In the genomic region with DNA sequence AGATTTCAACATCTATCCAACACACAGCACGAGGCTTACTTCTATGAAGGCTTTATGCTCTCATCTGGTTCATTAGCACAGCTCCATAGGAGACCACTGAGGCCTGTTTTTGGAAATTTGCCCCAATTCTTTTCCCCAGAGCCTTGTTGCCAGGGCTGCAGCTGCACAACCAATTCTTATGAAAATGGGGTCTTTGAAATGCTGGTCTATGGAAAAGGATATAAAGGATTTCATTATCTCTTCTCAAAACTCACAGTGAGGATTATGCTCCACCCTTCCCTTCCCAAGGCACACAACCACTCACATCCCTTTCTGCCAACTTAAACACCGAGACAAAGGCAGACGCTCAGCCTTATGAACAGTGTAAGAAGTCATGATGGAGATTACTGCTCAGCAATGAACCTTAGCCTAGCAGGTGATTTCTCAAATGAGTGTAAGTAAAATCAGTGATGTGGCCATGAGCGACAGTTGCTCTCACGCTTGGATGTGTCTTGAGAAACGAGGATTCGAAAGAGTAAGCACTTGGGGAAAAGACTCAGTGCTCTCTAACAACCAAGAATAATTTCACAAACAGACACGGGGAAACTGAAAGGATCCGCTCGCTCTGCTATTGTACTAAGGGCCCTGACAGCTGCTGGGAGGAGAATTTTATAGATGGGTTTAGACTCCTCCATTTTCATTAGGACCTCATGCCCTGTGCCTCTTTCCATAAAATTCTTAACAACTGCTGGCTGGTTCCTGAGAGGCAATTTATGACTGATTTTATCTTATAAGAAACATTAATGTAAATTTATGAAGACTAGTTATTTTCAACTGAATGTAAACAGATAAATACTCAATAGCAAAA, we compare ENCODE assay signal across 10 mouse cellular contexts. TPM values are rescaled to one million over a fixed set of nuclear protein-coding genes. Genes with fewer than 3 reads are reported as not detected.
A peak's percentile ranks its signal among the peaks of the same experiment; 100 is the strongest.
DNase-seq lines count a peak whose midpoint lies in the region; ATAC-seq and TF ChIP-seq lines count a peak whose summit lies in the region.
"Had no signal": no experiment of that assay in that cellular context is flagged by ENCODE, and none has a peak within 500 bp of the region (broad histone marks: within the 10 kb centered on the region; RNA-seq: fewer than 3 reads in every experiment).

No protein-coding gene starts in this region.

- ATAC-seq in neural tube, embryonic 14.5 days (ENCODE audit: low read depth), result peak; percentile 84

- intact Hi-C loops in left cerebral cortex, adult 2 months (cut with DNase I), result no loop called here

- H3K27ac ChIP-seq in left cerebral cortex, adult 2 months, result peak overlapping the region; percentile 71
- peak overlapping the region; percentile 82 for H3K27ac ChIP-seq in forebrain, embryonic 10.5 days
- H3K27ac ChIP-seq in neural tube, embryonic 14.5 days (ENCODE audit: low read depth, low read length), result peak overlapping the region; percentile 90
- H3K27ac ChIP-seq: liver, embryonic 13.5 days had no signal

- WGBS in forebrain, embryonic 10.5 days, result 43% methylated on average over 10 of the region's 10 CpGs
- 17% methylated on average over 10 of the region's 10 CpGs for WGBS in neural tube, embryonic 14.5 days

- no peak for TF ChIP-seq CTCF in left cerebral cortex, adult 2 months (IDR thresholded peaks at IDR 0.05)

- peaks cover 50% of the 10 kb centered on the region for H3K4me1 ChIP-seq in forebrain, embryonic 10.5 days
- H3K4me1 ChIP-seq in neural tube, embryonic 14.5 days (ENCODE audit: control insufficient read depth, insufficient read depth, low read length), result peaks cover 18% of the 10 kb centered on the region

- H3K9me3 ChIP-seq in forebrain, embryonic 10.5 days, result no peaks in the 10 kb centered on the region
- H3K9me3 ChIP-seq in neural tube, embryonic 14.5 days (ENCODE audit: control insufficient read depth, low read length), result no peaks in the 10 kb centered on the region
- H3K9me3 ChIP-seq: heart, embryonic 13.5 days; liver, embryonic 13.5 days had no signal

- no peak overlapping the region for H3K4me3 ChIP-seq in left cerebral cortex, adult 2 months
- peak overlapping the region; percentile 7; the same call in 1 of the 2 replicates for H3K4me3 ChIP-seq in forebrain, embryonic 10.5 days
- H3K4me3 ChIP-seq in neural tube, embryonic 14.5 days (ENCODE audit: low read depth, low read length), result no peak overlapping the region
- H3K4me3 ChIP-seq: heart, embryonic 13.5 days; liver, embryonic 13.5 days had no signal

- H3K9ac ChIP-seq in neural tube, embryonic 14.5 days (replicated peaks; ENCODE audit: low read depth, low read length), result no peak overlapping the region
- H3K9ac ChIP-seq: heart, embryonic 13.5 days; liver, embryonic 13.5 days had no signal

- no peaks in the 10 kb centered on the region for H3K27me3 ChIP-seq in forebrain, embryonic 10.5 days (ENCODE audit: poor library complexity, severe bottlenecking)
- no peaks in the 10 kb centered on the region for H3K27me3 ChIP-seq in neural tube, embryonic 14.5 days (ENCODE audit: control insufficient read depth, insufficient read depth, low read length)
- H3K27me3 ChIP-seq: heart, embryonic 13.5 days; liver, embryonic 13.5 days had no signal

- peaks cover 61% of the 10 kb centered on the region for H3K36me3 ChIP-seq in forebrain, embryonic 10.5 days (replicated peaks)
- H3K36me3 ChIP-seq in neural tube, embryonic 14.5 days (ENCODE audit: control insufficient read depth, insufficient read depth, low read length), result no peaks in the 10 kb centered on the region

- peak in 1 of 2 experiments; percentile 26 for DNase-seq in left cerebral cortex, adult 2 months (ENCODE audit: extremely low spot score in 1 of 2, low spot score in 2 of 2)
- DNase-seq in left cerebral cortex, adult 18-20 months (ENCODE audit: low spot score in 2 of 2), result no peak
- DNase-seq in forebrain, embryonic 10.5 days (ENCODE audit: extremely low spot score, low spot score), result peak; percentile 54
- DNase-seq in layer of hippocampus, adult 9-11 months, result peak; percentile 75
- no peak for DNase-seq in thymus, postnatal 14 days
- no peak for DNase-seq in heart, postnatal 4 days
- DNase-seq in spleen, postnatal 14 days (ENCODE audit: low spot score in 2 of 2), result no peak
- DNase-seq: liver, embryonic 13.5 days had no signal

- peak overlapping the region; percentile 6; the same call in 1 of the 2 replicates for H3K4me2 ChIP-seq in neural tube, embryonic 14.5 days (ENCODE audit: low read depth, low read length)
- H3K4me2 ChIP-seq: heart, embryonic 13.5 days; liver, embryonic 13.5 days had no signal

RNA-seq across cellular contexts. Expression of gene Cdc42se2, which starts 33.0 kb away (rescaled TPM):
- 100 to 1,000 TPM; 122 to 126 TPM for total RNA-seq in left cerebral cortex, adult 2 months (2021)
- 100 to 1,000 TPM; 117 to 125 TPM for total RNA-seq in left cerebral cortex, adult 18-20 months (2021)
- polyA plus RNA-seq in forebrain, embryonic 10.5 days (2016; fragmentation: Nextera tagmentation; extraction: Ambion mirVana), result 182 and 187 TPM in 2 replicates
- polyA plus RNA-seq in neural tube, embryonic 14.5 days (2014; fragmentation: Nextera tagmentation; extraction: Ambion mirVana), result 152 and 153 TPM in 2 replicates
- total RNA-seq in heart, postnatal 4 days (2021), result 10 to 100 TPM; 44.3 to 47.1 TPM

Comparison
In these comparisons a context has a peak if more than half of its experiments do, and no peak if none do; other contexts are left out.
1. DNase-seq: peak in forebrain, embryonic 10.5 days (single experiment) and layer of hippocampus, adult 9-11 months (single experiment); none in left cerebral cortex, adult 18-20 months (0 of 2), thymus, postnatal 14 days (single experiment), heart, postnatal 4 days (single experiment) and spleen, postnatal 14 days (0 of 2).
2. Peak in every context shown above with its lines, with median percentiles within 50 percentile points of each other: H3K27ac ChIP-seq.